Mouse (Mus musculus) lung, embryonic 14.5 days (tissue): Measurements from ENCODE around the gene Olfr1318. TPM values are rescaled to one million over a fixed set of nuclear protein-coding genes. Genes with fewer than 3 reads are reported as not detected.

Experiments
- ATAC-seq: fragments of 200-750 bp; cut with Nextera tagmentation; 2 replicates; pipeline ENCODE4 v1.8.0; 2017; ENCODE audit warnings: mild to moderate bottlenecking, moderate TSS enrichment, moderate library complexity; ENCODE audit not compliant: insufficient read depth
- DNase-seq: peaks from one replicate; pipeline ENCODE4 v3.0.0-alpha.2; 2015
- H3K27ac ChIP-seq: fragments of 300-500 bp; sonication (generic); 2 replicates; pipeline ENCODE4 v1.5.1; 2014; ENCODE audit warnings: low read depth, mild to moderate bottlenecking, moderate library complexity
- H3K27me3 ChIP-seq: fragments of 300-500 bp; sonication (generic); 2 replicates; pipeline ENCODE4 v1.6.1; 2014; ENCODE audit warnings: low read length, control low read depth; ENCODE audit not compliant: insufficient read depth
- H3K36me3 ChIP-seq: fragments of 300-500 bp; sonication (generic); 2 replicates; pipeline ENCODE4 v1.6.1; 2014; ENCODE audit warnings: control low read depth; ENCODE audit not compliant: insufficient read depth
- H3K4me1 ChIP-seq: fragments of 300-500 bp; sonication (generic); 2 replicates; pipeline ENCODE4 v1.6.1; 2014; ENCODE audit warnings: antibody characterized with exemption, control low read depth; ENCODE audit not compliant: insufficient read depth
- H3K4me2 ChIP-seq: fragments of 300-500 bp; sonication (generic); 2 replicates; pipeline ENCODE4 v1.6.1; 2014; ENCODE audit warnings: mild to moderate bottlenecking
- H3K4me3 ChIP-seq: fragments of 300-500 bp; sonication (generic); 2 replicates; pipeline ENCODE4 v1.5.1; 2014; ENCODE audit warnings: low read depth, low read length
- H3K9ac ChIP-seq: fragments of 300-500 bp; sonication (generic); 2 replicates; pipeline ENCODE4 v1.6.1; 2014
- H3K9me3 ChIP-seq: fragments of 300-500 bp; sonication (generic); 2 replicates; pipeline ENCODE4 v1.6.1; 2016; ENCODE audit warnings: low read depth, low read length, control low read depth
- CTCF ChIP-seq: IDR thresholded peaks from 2 replicates; pipeline ENCODE4 v1.5.1; 2016; ENCODE audit warnings: antibody characterized with exemption, low read depth
- WGBS: fragments of 180-500 bp; shearing (Covaris S2); extraction: QIAGEN DNeasy Blood & Tissue Kit; methylation state at CpG from one replicate; pipeline ENCODE4 v1.1.7; 2014; 5-methylcytosine and 5-hydroxymethylcytosine counted together
- polyA plus RNA-seq: library from polyadenylated mRNA; unstranded; fragments of >200 nt; fragmentation: Nextera tagmentation; extraction: Ambion mirVana; gene quantifications from 2 replicates; pipeline ENCODE4 v1.2.1, GENCODE M21; 2014

The Olfr1318 gene
- not detected in 2 replicates for polyA plus RNA-seq

- H3K27ac ChIP-seq: no peak within 1 kb of the TSS
- ATAC-seq (no peak), DNase-seq (no peak)
- H3K27me3 ChIP-seq: no peaks in the 10 kb centered on the region
- H3K4me1 ChIP-seq: no peaks in the 10 kb centered on the region
- H3K9me3 ChIP-seq: no peaks in the 10 kb centered on the region
- H3K9ac ChIP-seq: no peak within 1 kb of the TSS
- H3K36me3 ChIP-seq: no peaks in the 10 kb centered on the region
- no peak for TF ChIP-seq CTCF
- H3K4me3 ChIP-seq: no peak within 1 kb of the TSS
- no peak within 1 kb of the TSS for H3K4me2 ChIP-seq
Observed at GRCm38 (mm10) chr2:112153898-112154297, at the start of gene Olfr1318. TSS of gene Olfr1318 (plus strand) at chr2:112154198.

GRCm38 (mm10) chr2:112115340-112115739 is 38.7 kb upstream of the Olfr1318 start, which contains the start of gene Olfr1315-ps1:
TSS of gene Olfr1315-ps1 (minus strand) at chr2:112115440.
- H3K9ac ChIP-seq: no peak within 1 kb of the TSS
- H3K27me3 ChIP-seq: no peaks in the 10 kb centered on the region
- H3K4me1 ChIP-seq: no peaks in the 10 kb centered on the region
- H3K9me3 ChIP-seq: no peaks in the 10 kb centered on the region
- H3K4me2 ChIP-seq: no peak within 1 kb of the TSS
- ATAC-seq: no peak
- H3K36me3 ChIP-seq: no peaks in the 10 kb centered on the region
- DNase-seq: no peak
- no peak within 1 kb of the TSS for H3K4me3 ChIP-seq
- no peak for TF ChIP-seq CTCF
- H3K27ac ChIP-seq: no peak within 1 kb of the TSS
- 71% methylated on average over 1 of the region's 1 CpGs for WGBS

- Histone ChIP-seq H3K9me3 (no peaks in the 10 kb centered on the region), H3K4me1 (no peaks in the 10 kb centered on the region), H3K4me3 (no peak within 1 kb of the TSS), H3K9ac (no peak within 1 kb of the TSS), H3K27ac (no peak within 1 kb of the TSS), H3K27me3 (no peaks in the 10 kb centered on the region), H3K36me3 (no peaks in the 10 kb centered on the region), H3K4me2 (no peak within 1 kb of the TSS)
- no peak for TF ChIP-seq CTCF
- DNase-seq: no peak
- ATAC-seq: no peak
- WGBS: 87% methylated on average over 2 of the region's 2 CpGs
Observed at GRCm38 (mm10) chr2:112134877-112135276, 19.1 kb upstream of the Olfr1318 start, which contains the start of gene Olfr1316. TSS of gene Olfr1316 (minus strand) at chr2:112134977.

- Histone ChIP-seq H3K9me3 (no peaks in the 10 kb centered on the region), H3K36me3 (no peaks in the 10 kb centered on the region), H3K27me3 (no peaks in the 10 kb centered on the region), H3K4me1 (no peaks in the 10 kb centered on the region), H3K27ac (no peak within 1 kb of the TSS), H3K4me2 (no peak within 1 kb of the TSS), H3K4me3 (no peak within 1 kb of the TSS), H3K9ac (no peak within 1 kb of the TSS)
- TF ChIP-seq CTCF: no peak
- WGBS: 59% methylated on average over 2 of the region's 2 CpGs
- no peak for ATAC-seq
- no peak for DNase-seq
Observed at GRCm38 (mm10) chr2:112140029-112140428, 14.0 kb upstream of the Olfr1318 start, which contains the start of gene Olfr1317. TSS of gene Olfr1317 (plus strand) at chr2:112140329.

- WGBS: 1% methylated on average over 2 of the region's 2 CpGs
- H3K9ac ChIP-seq: no peak overlapping the region
- H3K4me3 ChIP-seq: no peak overlapping the region
- DNase-seq (peak; percentile 85), ATAC-seq (peak; percentile 74; the same call in 1 of the 2 replicates)
- H3K9me3 ChIP-seq: no peaks in the 10 kb centered on the region
- H3K27me3 ChIP-seq: no peaks in the 10 kb centered on the region
- TF ChIP-seq CTCF: peak; percentile 89
- H3K27ac ChIP-seq: no peak overlapping the region
- no peak overlapping the region for H3K4me2 ChIP-seq
- H3K4me1 ChIP-seq: no peaks in the 10 kb centered on the region
- no peaks in the 10 kb centered on the region for H3K36me3 ChIP-seq
Observed at GRCm38 (mm10) chr2:112196859-112197258, 42.9 kb downstream of the Olfr1318 start.

- TF ChIP-seq CTCF: no peak
- H3K9me3 ChIP-seq: no peaks in the 10 kb centered on the region
- no peaks in the 10 kb centered on the region for H3K36me3 ChIP-seq
- WGBS: 44% methylated on average over 6 of the region's 6 CpGs
- H3K4me2 ChIP-seq: no peak overlapping the region
- H3K4me3 ChIP-seq: no peak overlapping the region
- no peaks in the 10 kb centered on the region for H3K4me1 ChIP-seq
- no peak overlapping the region for H3K27ac ChIP-seq
- no peaks in the 10 kb centered on the region for H3K27me3 ChIP-seq
- ATAC-seq (peak; percentile 17; the same call in 1 of the 2 replicates), DNase-seq (peak; percentile 68)
- H3K9ac ChIP-seq: no peak overlapping the region
Observed at GRCm38 (mm10) chr2:112203056-112203455, 49.1 kb downstream of the Olfr1318 start.

Other genes with a start within 250 kb of the Olfr1318 start
- gene Olfr1306, start 237.9 kb upstream of the Olfr1318 start, polyA plus RNA-seq: not detected in 2 replicates
- not detected in 2 replicates for gene Olfr1307, start 204.8 kb upstream of the Olfr1318 start, polyA plus RNA-seq
- gene Olfr1308, start 189.3 kb upstream of the Olfr1318 start, polyA plus RNA-seq: not detected in 2 replicates
- not detected in 2 replicates for gene Olfr1309, start 163.9 kb upstream of the Olfr1318 start, polyA plus RNA-seq
- not detected in 2 replicates for gene Olfr1310, start 141.5 kb upstream of the Olfr1318 start, polyA plus RNA-seq
- gene Olfr1311, start 129.8 kb upstream of the Olfr1318 start, polyA plus RNA-seq: not detected in 2 replicates
- gene Olfr1312, start 104.0 kb upstream of the Olfr1318 start, polyA plus RNA-seq: not detected in 2 replicates
- not detected in 2 replicates for gene Olfr1313, start 76.4 kb upstream of the Olfr1318 start, polyA plus RNA-seq
- not detected in 2 replicates for gene Olfr1314, start 57.4 kb upstream of the Olfr1318 start, polyA plus RNA-seq
- not detected in 2 replicates for gene Olfr1315-ps1, start 38.8 kb upstream of the Olfr1318 start, polyA plus RNA-seq
- gene Olfr1316, start 19.2 kb upstream of the Olfr1318 start, polyA plus RNA-seq: not detected in 2 replicates
- not detected in 2 replicates for gene Olfr1317, start 13.9 kb upstream of the Olfr1318 start, polyA plus RNA-seq
- gene Lpcat4, start 85.3 kb downstream of the Olfr1318 start, polyA plus RNA-seq: 19.3 TPM in 2 replicates
- 0.11 TPM in 2 replicates for gene Nutm1, start 105.1 kb downstream of the Olfr1318 start, polyA plus RNA-seq
- gene Nop10, start 107.7 kb downstream of the Olfr1318 start, polyA plus RNA-seq: 187 and 196 TPM in 2 replicates
- gene Slc12a6, start 111.6 kb downstream of the Olfr1318 start, polyA plus RNA-seq: 11.6 and 11.9 TPM in 2 replicates
- not detected in 2 replicates for gene Gm21985, start 112.1 kb downstream of the Olfr1318 start, polyA plus RNA-seq
- 91.3 and 93.3 TPM in 2 replicates for gene Emc4, start 213.8 kb downstream of the Olfr1318 start, polyA plus RNA-seq
- gene Katnbl1, start 225.0 kb downstream of the Olfr1318 start, polyA plus RNA-seq: 44.0 and 44.6 TPM in 2 replicates